Mouse (Mus musculus) limb, embryonic 12.5 days (tissue): ENCODE measurements around the gene 4930578G10Rik. TPM values are rescaled to one million over a fixed set of nuclear protein-coding genes. Genes with fewer than 3 reads are reported as not detected.

Source experiments
- polyA plus RNA-seq: library from polyadenylated mRNA; unstranded; fragments of >200 nt; fragmentation: Nextera tagmentation; extraction: Ambion mirVana; gene quantifications from 2 replicates; pipeline ENCODE4 v1.2.1, GENCODE M21; 2016

Gene 4930578G10Rik
- polyA plus RNA-seq, 1 experiment from 2014 or later, result not detected

Other genes with a start within 250 kb of the 4930578G10Rik start
- gene Fam205a2, start 207.4 kb upstream of the 4930578G10Rik start, polyA plus RNA-seq, result 0.26 TPM in 1 of 2 replicates, not detected in the other
- gene Gm10591, start 123.3 kb upstream of the 4930578G10Rik start, polyA plus RNA-seq, result not detected in 2 replicates
- 0.42 TPM in 1 of 2 replicates, not detected in the other for gene Gm2564, start 105.8 kb upstream of the 4930578G10Rik start, polyA plus RNA-seq
- not detected in 2 replicates for gene Ccl27b, start 80.3 kb upstream of the 4930578G10Rik start, polyA plus RNA-seq
- gene Il11ra2, start 73.7 kb upstream of the 4930578G10Rik start, polyA plus RNA-seq, result not detected in 2 replicates
- gene Ccl19, start 21.0 kb downstream of the 4930578G10Rik start, polyA plus RNA-seq, result not detected in 2 replicates
- gene Ccl21a, start 38.4 kb downstream of the 4930578G10Rik start, polyA plus RNA-seq, result 3.1 and 4.0 TPM in 2 replicates
- 0.06 TPM in 1 of 2 replicates, not detected in the other for gene Fam205a1, start 118.3 kb downstream of the 4930578G10Rik start, polyA plus RNA-seq
- gene Gm12394, start 121.2 kb downstream of the 4930578G10Rik start, polyA plus RNA-seq, result 0.09 TPM in 1 of 2 replicates, not detected in the other
- 0.35 TPM in 1 of 2 replicates, not detected in the other for gene Fam205c, start 138.7 kb downstream of the 4930578G10Rik start, polyA plus RNA-seq
- 0.14 and 0.31 TPM in 2 replicates for gene Phf24, start 181.1 kb downstream of the 4930578G10Rik start, polyA plus RNA-seq
- gene Dnajb5, start 214.3 kb downstream of the 4930578G10Rik start, polyA plus RNA-seq, result 6.6 and 7.4 TPM in 2 replicates
- 0.46 and 0.78 TPM in 2 replicates for gene 1700022I11Rik, start 234.1 kb downstream of the 4930578G10Rik start, polyA plus RNA-seq